Mouse (Mus musculus) midbrain, embryonic 16.5 days (tissue): ENCODE measurements at regions not wholly inside any gene's neighbourhood (a gene's known extent, or its start where the extent isn't known, plus 50 kb on each side); places are given as distances from the start of the nearest gene placed in this dataset.

Experiments
- ATAC-seq: fragments of 200-750 bp; cut with Nextera tagmentation; 2 replicates; pipeline ENCODE4 v1.8.0; 2017; ENCODE audit warnings: moderate TSS enrichment
- H3K27ac ChIP-seq: fragments of 300-500 bp; sonication (generic); 2 replicates; pipeline ENCODE4 v1.5.1; 2014; ENCODE audit warnings: mild to moderate bottlenecking, low read length, mixed read lengths
- H3K27me3 ChIP-seq: fragments of 300-500 bp; sonication (generic); 2 replicates; pipeline ENCODE4 v1.6.1; 2014; ENCODE audit warnings: low read depth, low read length, mixed read lengths; ENCODE audit not compliant: control insufficient read depth, insufficient read depth
- H3K36me3 ChIP-seq: fragments of 300-500 bp; sonication (generic); 2 replicates; pipeline ENCODE4 v1.6.1; 2014; ENCODE audit warnings: mild to moderate bottlenecking, low read length, moderate library complexity, mixed read lengths; ENCODE audit not compliant: control insufficient read depth, insufficient read depth
- H3K4me1 ChIP-seq: fragments of 300-500 bp; sonication (generic); 2 replicates; pipeline ENCODE4 v1.6.1; 2014; ENCODE audit warnings: mild to moderate bottlenecking, low read length, mixed read lengths; ENCODE audit not compliant: control insufficient read depth, insufficient read depth
- H3K4me2 ChIP-seq: fragments of 300-500 bp; sonication (generic); 2 replicates; pipeline ENCODE4 v1.6.1; 2014; ENCODE audit warnings: mild to moderate bottlenecking, low read length, mixed read lengths
- H3K4me3 ChIP-seq: fragments of 300-500 bp; sonication (generic); 2 replicates; pipeline ENCODE4 v1.5.1; 2014; ENCODE audit warnings: low read depth, mild to moderate bottlenecking, low read length, moderate library complexity, mixed read lengths
- H3K9ac ChIP-seq: fragments of 300-500 bp; sonication (generic); 2 replicates; pipeline ENCODE4 v1.6.1; 2014; ENCODE audit warnings: low read depth, low read length, mixed read lengths
- H3K9me3 ChIP-seq: fragments of 300-500 bp; sonication (generic); replicated peaks from 2 replicates; pipeline ENCODE4 v1.6.1; 2014; ENCODE audit warnings: mild to moderate bottlenecking, low read length, mixed read lengths; ENCODE audit not compliant: control insufficient read depth, poor library complexity, severe bottlenecking
- WGBS: fragments of 180-500 bp; shearing (Covaris S2); extraction: QIAGEN DNeasy Blood & Tissue Kit; methylation state at CpG from one replicate; pipeline ENCODE4 v1.1.7; 2014; 5-methylcytosine and 5-hydroxymethylcytosine counted together

- H3K27ac ChIP-seq = no peak overlapping the region
- no peaks in the 10 kb centered on the region for H3K27me3 ChIP-seq
- no peaks in the 10 kb centered on the region for H3K9me3 ChIP-seq
- H3K36me3 ChIP-seq = no peaks in the 10 kb centered on the region
- no peak for ATAC-seq
- no peak overlapping the region for H3K4me3 ChIP-seq
- H3K9ac ChIP-seq = no peak overlapping the region
- H3K4me2 ChIP-seq = no peak overlapping the region
- no peaks in the 10 kb centered on the region for H3K4me1 ChIP-seq
- WGBS = 83% methylated on average over 4 of the region's 4 CpGs
These were observed 523.9 kb upstream of the Hsf2 start for GRCm38 (mm10) chr10:56962096-56962807.

DNA sequence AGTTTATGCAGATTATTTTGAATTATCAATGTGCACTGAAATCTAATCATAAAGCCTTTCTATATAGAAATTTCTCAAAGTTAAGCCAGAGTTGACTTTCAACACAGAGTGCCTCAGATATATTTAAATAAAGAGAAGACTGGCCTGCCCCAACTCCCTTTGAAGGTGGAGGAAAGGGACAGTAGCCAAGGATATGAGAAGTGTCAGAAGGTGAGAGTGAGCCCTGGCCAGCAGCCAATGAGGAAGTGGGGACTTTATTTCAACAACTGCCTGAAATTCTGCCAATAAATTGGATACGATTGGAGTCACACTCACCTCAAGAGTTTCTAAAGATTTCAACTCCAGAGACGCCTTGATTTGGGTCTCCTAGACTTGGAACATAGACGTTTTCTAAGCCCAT is 523.0 kb upstream of the Hsf2 start:
- Histone ChIP-seq H3K4me3 (no peak overlapping the region), H3K9me3 (no peaks in the 10 kb centered on the region), H3K27ac (no peak overlapping the region), H3K36me3 (no peaks in the 10 kb centered on the region), H3K27me3 (no peaks in the 10 kb centered on the region), H3K4me2 (no peak overlapping the region), H3K9ac (no peak overlapping the region), H3K4me1 (no peaks in the 10 kb centered on the region)
- ATAC-seq = no peak
- WGBS = 72% methylated on average over 3 of the region's 3 CpGs

DNA sequence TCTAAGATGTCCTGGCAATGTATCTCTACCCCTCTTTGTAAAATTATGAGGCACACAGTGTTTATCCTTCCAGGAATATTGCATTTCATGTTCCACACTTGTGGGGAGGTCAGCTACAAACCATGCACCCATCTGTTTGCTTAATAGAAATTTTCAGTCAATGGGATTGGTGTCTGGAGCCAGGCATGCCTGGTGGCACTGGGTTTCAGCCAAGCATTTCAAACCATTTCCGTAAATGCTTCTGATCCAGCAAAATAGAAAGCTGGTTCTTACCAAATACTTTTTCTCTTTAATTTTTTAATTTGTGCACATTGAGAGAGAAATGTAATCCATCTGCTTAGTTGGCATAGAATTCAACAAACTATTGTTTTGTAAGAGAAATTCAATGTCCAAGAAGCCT is 517.3 kb upstream of the Hsf2 start:
- no peaks in the 10 kb centered on the region for H3K27me3 ChIP-seq
- H3K9me3 ChIP-seq = no peaks in the 10 kb centered on the region
- no peaks in the 10 kb centered on the region for H3K36me3 ChIP-seq
- no peak overlapping the region for H3K27ac ChIP-seq
- no peak for ATAC-seq
- H3K9ac ChIP-seq = no peak overlapping the region
- H3K4me2 ChIP-seq = no peak overlapping the region
- no peak overlapping the region for H3K4me3 ChIP-seq
- no peaks in the 10 kb centered on the region for H3K4me1 ChIP-seq
- 92% methylated on average over 1 of the region's 1 CpGs for WGBS

DNA sequence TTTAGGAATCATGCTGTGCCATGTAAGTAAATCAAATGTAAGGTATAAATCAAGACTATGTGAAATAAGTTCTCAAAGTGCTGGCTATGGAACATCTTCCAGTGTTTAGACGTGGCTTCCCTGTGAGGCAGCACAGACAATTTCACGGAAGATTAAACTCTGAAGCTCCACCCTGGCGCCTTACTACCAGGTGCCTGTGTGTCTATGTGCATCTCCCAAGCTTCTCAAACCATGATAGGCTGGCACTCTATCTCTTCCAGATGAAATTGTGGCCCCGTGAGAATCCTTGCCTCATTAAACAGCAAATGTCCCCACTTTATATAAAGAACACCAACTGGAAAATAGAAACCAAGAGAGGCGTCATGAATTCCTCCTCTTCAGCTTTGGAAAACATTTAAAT is 511.4 kb upstream of the Hsf2 start:
- no peak for ATAC-seq
- no peak overlapping the region for H3K4me2 ChIP-seq
- no peaks in the 10 kb centered on the region for H3K4me1 ChIP-seq
- no peak overlapping the region for H3K9ac ChIP-seq
- H3K27me3 ChIP-seq = no peaks in the 10 kb centered on the region
- WGBS = 85% methylated on average over 5 of the region's 5 CpGs
- no peak overlapping the region for H3K4me3 ChIP-seq
- no peaks in the 10 kb centered on the region for H3K9me3 ChIP-seq
- H3K27ac ChIP-seq = no peak overlapping the region
- no peaks in the 10 kb centered on the region for H3K36me3 ChIP-seq

- no peak overlapping the region for H3K9ac ChIP-seq
- no peaks in the 10 kb centered on the region for H3K4me1 ChIP-seq
- ATAC-seq = no peak
- no peaks in the 10 kb centered on the region for H3K9me3 ChIP-seq
- WGBS = 47% methylated on average over 3 of the region's 3 CpGs
- no peak overlapping the region for H3K4me3 ChIP-seq
- H3K36me3 ChIP-seq = no peaks in the 10 kb centered on the region
- H3K27ac ChIP-seq = no peak overlapping the region
- no peak overlapping the region for H3K4me2 ChIP-seq
- no peaks in the 10 kb centered on the region for H3K27me3 ChIP-seq
These were observed 506.6 kb upstream of the Hsf2 start for GRCm38 (mm10) chr10:56979601-56980000.

- WGBS = 72% methylated on average over 3 of the region's 3 CpGs
- ATAC-seq = no peak
- no peaks in the 10 kb centered on the region for H3K9me3 ChIP-seq
These were observed 505.4 kb upstream of the Hsf2 start for GRCm38 (mm10) chr10:56980821-56981220.

DNA sequence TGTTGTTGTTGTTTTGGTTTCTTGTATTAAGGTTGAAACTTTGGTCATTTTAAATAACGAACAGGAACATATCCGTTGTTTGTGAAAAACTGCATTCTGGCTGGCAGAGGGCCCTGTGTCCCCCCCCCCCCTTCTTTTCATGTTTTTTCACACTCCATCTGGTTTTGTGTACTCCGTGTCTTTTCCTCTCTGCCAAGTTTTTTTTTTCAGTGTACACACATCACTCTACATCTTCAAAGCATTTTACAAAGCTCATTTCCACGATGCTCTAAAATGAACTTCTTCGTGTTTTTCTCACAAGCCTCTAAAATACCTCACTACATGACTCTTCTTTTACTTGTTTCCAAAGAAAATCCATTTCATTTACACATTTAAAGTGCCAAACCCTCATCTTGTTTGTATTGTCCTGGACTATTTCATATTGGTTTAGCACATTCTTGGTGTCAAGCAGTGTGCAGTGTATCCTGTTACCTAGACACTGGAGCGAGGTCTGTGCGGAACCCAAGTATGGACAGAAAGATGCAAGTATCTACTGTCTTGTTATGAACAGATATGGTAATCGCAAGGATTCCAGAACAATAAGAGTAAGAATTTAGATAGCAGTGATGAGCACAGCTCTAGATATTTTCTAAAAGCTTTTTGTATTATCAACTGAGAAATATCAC is 503.5 kb upstream of the Hsf2 start:
- no peak overlapping the region for H3K4me2 ChIP-seq
- no peak overlapping the region for H3K27ac ChIP-seq
- WGBS = 75% methylated on average over 8 of the region's 8 CpGs
- H3K9ac ChIP-seq = no peak overlapping the region
- H3K4me1 ChIP-seq = no peaks in the 10 kb centered on the region
- no peaks in the 10 kb centered on the region for H3K27me3 ChIP-seq
- no peaks in the 10 kb centered on the region for H3K36me3 ChIP-seq
- no peak for ATAC-seq
- H3K4me3 ChIP-seq = no peak overlapping the region
- no peaks in the 10 kb centered on the region for H3K9me3 ChIP-seq

More at GRCm38 (mm10) chr10:56980821-56981220, 505.4 kb upstream of the Hsf2 start:
- H3K4me2 ChIP-seq = no peak overlapping the region
- no peak overlapping the region for H3K4me3 ChIP-seq
- H3K27ac ChIP-seq = no peak overlapping the region
- H3K27me3 ChIP-seq = no peaks in the 10 kb centered on the region
- no peaks in the 10 kb centered on the region for H3K4me1 ChIP-seq
- H3K36me3 ChIP-seq = no peaks in the 10 kb centered on the region
- no peak overlapping the region for H3K9ac ChIP-seq

GRCm38 (mm10) chr10:56994969-56995368 is 491.2 kb upstream of the Hsf2 start:
- no peak for ATAC-seq
- H3K9me3 ChIP-seq = no peaks in the 10 kb centered on the region
- 93% methylated on average over 3 of the region's 3 CpGs for WGBS
- no peak overlapping the region for H3K9ac ChIP-seq
- no peaks in the 10 kb centered on the region for H3K27me3 ChIP-seq
- no peak overlapping the region for H3K4me2 ChIP-seq
- H3K4me3 ChIP-seq = no peak overlapping the region
- H3K36me3 ChIP-seq = no peaks in the 10 kb centered on the region
- H3K27ac ChIP-seq = no peak overlapping the region
- no peaks in the 10 kb centered on the region for H3K4me1 ChIP-seq

DNA sequence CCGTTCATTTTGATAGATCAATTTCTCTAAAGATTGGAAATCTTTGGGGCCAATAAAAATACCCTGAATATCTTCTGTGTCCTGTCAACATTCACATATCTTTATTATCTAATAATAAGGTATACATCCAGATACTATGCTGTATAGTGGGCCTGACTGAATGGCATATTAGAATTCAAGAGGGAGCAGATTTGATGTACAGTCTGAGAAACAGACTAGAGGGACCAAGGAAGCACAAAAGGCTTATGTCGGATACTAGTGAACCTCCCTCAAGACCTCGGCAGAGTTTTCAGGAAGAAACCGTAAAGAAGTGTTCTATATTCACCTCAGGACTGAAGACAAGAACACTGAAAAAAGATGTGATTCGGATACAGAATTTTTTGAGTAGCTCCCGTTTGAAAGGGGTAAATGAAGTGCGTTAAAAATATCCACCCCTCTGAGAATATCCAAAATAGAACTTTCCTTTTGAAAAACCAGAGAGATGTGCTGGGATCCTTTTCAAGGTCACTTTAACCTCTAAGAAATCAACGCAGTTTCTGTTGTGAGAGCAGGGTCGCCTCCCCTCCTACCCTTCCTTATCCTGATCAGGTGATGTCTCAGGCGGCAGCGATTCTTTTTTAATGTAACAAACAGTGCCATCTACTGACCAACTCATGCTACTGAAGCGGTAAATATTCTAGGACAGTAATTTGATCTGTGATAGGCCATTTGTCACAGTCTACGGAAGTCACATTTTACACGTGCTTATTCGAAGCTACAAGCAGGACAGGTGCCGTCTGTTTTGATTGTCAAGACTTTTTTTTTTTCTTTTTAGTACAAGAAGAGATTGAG is 485.1 kb upstream of the Hsf2 start:
- no peak overlapping the region for H3K9ac ChIP-seq
- peaks cover 4% of the 10 kb centered on the region; the same call in 1 of the 2 replicates for H3K4me1 ChIP-seq
- H3K36me3 ChIP-seq = no peaks in the 10 kb centered on the region
- ATAC-seq = peak; percentile 91
- H3K4me3 ChIP-seq = no peak overlapping the region
- H3K4me2 ChIP-seq = peak overlapping the region; percentile 29
- no peaks in the 10 kb centered on the region for H3K9me3 ChIP-seq
- H3K27ac ChIP-seq = no peak overlapping the region
- H3K27me3 ChIP-seq = no peaks in the 10 kb centered on the region
- WGBS = 20% methylated on average over 16 of the region's 16 CpGs
